Comparison of ENCODE assay signal across 27 mouse cellular contexts in the genomic region with DNA sequence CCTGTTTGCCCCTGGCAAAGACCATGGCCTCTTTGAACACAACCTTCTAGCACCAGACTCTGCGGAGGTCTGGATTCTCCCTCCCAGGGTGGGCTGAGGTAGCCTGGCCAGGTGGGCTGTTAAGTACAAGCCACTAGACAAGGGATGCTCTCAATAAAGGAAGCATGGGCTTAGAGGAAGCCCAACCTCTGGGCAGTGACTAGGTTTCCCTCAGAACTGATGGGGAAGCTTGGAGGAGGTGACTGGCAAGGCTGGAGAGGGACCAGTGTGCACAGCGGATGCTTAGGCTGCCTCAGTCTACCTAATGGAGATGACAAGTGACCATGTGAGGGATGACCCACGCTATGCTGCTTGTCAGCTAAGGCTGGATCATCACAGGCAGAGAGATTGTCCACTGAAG. TPM values are rescaled to one million over a fixed set of nuclear protein-coding genes. Genes with fewer than 3 reads are reported as not detected.
DNase-seq lines count a peak whose midpoint lies in the region; ATAC-seq and TF ChIP-seq lines count a peak whose summit lies in the region.
"Had no signal": no experiment of that assay in that cellular context is flagged by ENCODE, and none has a peak within 500 bp of the region (broad histone marks: within the 10 kb centered on the region; RNA-seq: fewer than 3 reads in every experiment).

No protein-coding gene starts in this region.

- H3K27me3 ChIP-seq in hindbrain, embryonic 10.5 days (ENCODE audit: insufficient read depth, poor library complexity, severe bottlenecking) = 0 out of 2 replicates have a peak, but pooled peaks cover 4% of the 10 kb centered on the region
- H3K27me3 ChIP-seq in hindbrain, embryonic 14.5 days (ENCODE audit: control insufficient read depth, insufficient read depth, low read length) = no peaks in the 10 kb centered on the region
- H3K27me3 ChIP-seq in kidney, adult 2 months (replicated peaks; ENCODE audit: control insufficient read depth, insufficient read depth, low read length) = no peaks in the 10 kb centered on the region
- H3K27me3 ChIP-seq in kidney, embryonic 14.5 days (ENCODE audit: control insufficient read depth, insufficient read depth, low read length) = no peaks in the 10 kb centered on the region
- no peaks in the 10 kb centered on the region for H3K27me3 ChIP-seq in embryonic facial prominence, embryonic 10.5 days (replicated peaks; ENCODE audit: low read depth, poor library complexity, severe bottlenecking)
- H3K27me3 ChIP-seq: embryonic facial prominence, embryonic 13.5 days; embryonic facial prominence, embryonic 15.5 days had no signal

- WGBS in hindbrain, embryonic 10.5 days = 80% methylated on average over 3 of the region's 3 CpGs
- WGBS in hindbrain, embryonic 14.5 days = 86% methylated on average over 3 of the region's 3 CpGs
- WGBS in kidney, adult 2 months = 75% methylated on average over 3 of the region's 3 CpGs
- WGBS in kidney, embryonic 14.5 days = 93% methylated on average over 3 of the region's 3 CpGs
- WGBS in embryonic facial prominence, embryonic 10.5 days = 83% methylated on average over 3 of the region's 3 CpGs

- DNase-seq in hindbrain, embryonic 10.5 days (ENCODE audit: low spot score) = no peak
- no peak for DNase-seq in hindbrain, embryonic 14.5 days (ENCODE audit: low spot score)
- DNase-seq in kidney, adult 2 months = peak; percentile 59
- no peak for DNase-seq in embryonic facial prominence, embryonic 10.5 days (ENCODE audit: low spot score)
- DNase-seq: adrenal gland, adult 8-10 months; adrenal gland, postnatal 14 days; adrenal gland, postnatal 36 days; B cell, adult 2 months; cerebellum, adult 11-12 months; cerebellum, adult 2 months; cerebellum, adult 9-10 months; cerebellum, postnatal 10 days; cerebellum, postnatal 25 days had no signal

- peak; percentile 44 for TF ChIP-seq POLR2A in kidney, adult 2 months (IDR thresholded peaks at IDR 0.05; ENCODE audit: low read depth, low read length)

- H3K4me2 ChIP-seq in hindbrain, embryonic 14.5 days (replicated peaks) = no peak overlapping the region
- H3K4me2 ChIP-seq in kidney, embryonic 14.5 days (replicated peaks; ENCODE audit: low read depth, low read length) = no peak overlapping the region
- H3K4me2 ChIP-seq: embryonic facial prominence, embryonic 13.5 days; embryonic facial prominence, embryonic 15.5 days; forebrain, embryonic 12.5 days had no signal

- H3K36me3 ChIP-seq in hindbrain, embryonic 10.5 days = no peaks in the 10 kb centered on the region
- H3K36me3 ChIP-seq in hindbrain, embryonic 14.5 days (replicated peaks; ENCODE audit: control insufficient read depth, insufficient read depth) = no peaks in the 10 kb centered on the region
- no peaks in the 10 kb centered on the region; the same call in 1 of the 2 replicates for H3K36me3 ChIP-seq in kidney, adult 2 months (ENCODE audit: control insufficient read depth, insufficient read depth, low read length)
- no peaks in the 10 kb centered on the region for H3K36me3 ChIP-seq in kidney, embryonic 14.5 days (ENCODE audit: control insufficient read depth, insufficient read depth, low read length)
- no peaks in the 10 kb centered on the region for H3K36me3 ChIP-seq in embryonic facial prominence, embryonic 10.5 days (replicated peaks)
- H3K36me3 ChIP-seq: embryonic facial prominence, embryonic 13.5 days; embryonic facial prominence, embryonic 15.5 days; forebrain, embryonic 10.5 days; forebrain, embryonic 12.5 days; G1E had no signal

- no peak overlapping the region for H3K4me3 ChIP-seq in hindbrain, embryonic 10.5 days
- no peak overlapping the region for H3K4me3 ChIP-seq in hindbrain, embryonic 14.5 days (replicated peaks; ENCODE audit: low read length)
- no peak overlapping the region for H3K4me3 ChIP-seq in kidney, adult 2 months (ENCODE audit: insufficient read depth, low read depth, low read length)
- no peak overlapping the region for H3K4me3 ChIP-seq in kidney, embryonic 14.5 days (ENCODE audit: low read length)
- H3K4me3 ChIP-seq in embryonic facial prominence, embryonic 10.5 days = no peak overlapping the region
- H3K4me3 ChIP-seq: embryonic facial prominence, embryonic 13.5 days; embryonic facial prominence, embryonic 15.5 days; erythroblast, embryonic 14.5 days; forebrain, embryonic 10.5 days; forebrain, embryonic 12.5 days had no signal

- TF ChIP-seq CTCF in kidney, adult 2 months (conservative IDR thresholded peaks at IDR 0.05; ENCODE audit: insufficient read depth, insufficient read length, low read depth, low read length) = no peak

- H3K4me1 ChIP-seq in hindbrain, embryonic 10.5 days (replicated peaks) = peaks cover 34% of the 10 kb centered on the region
- H3K4me1 ChIP-seq in hindbrain, embryonic 14.5 days (replicated peaks; ENCODE audit: control insufficient read depth, insufficient read depth, low read length) = no peaks in the 10 kb centered on the region
- H3K4me1 ChIP-seq in kidney, adult 2 months (ENCODE audit: control insufficient read depth, insufficient read depth, low read length) = peaks cover 8% of the 10 kb centered on the region
- peaks cover 18% of the 10 kb centered on the region for H3K4me1 ChIP-seq in kidney, embryonic 14.5 days (ENCODE audit: control insufficient read depth, insufficient read depth, low read length)
- peaks cover 33% of the 10 kb centered on the region for H3K4me1 ChIP-seq in embryonic facial prominence, embryonic 10.5 days
- H3K4me1 ChIP-seq: forebrain, embryonic 12.5 days had no signal

- peaks cover 5% of the 10 kb centered on the region for H3K9me3 ChIP-seq in hindbrain, embryonic 10.5 days
- H3K9me3 ChIP-seq in hindbrain, embryonic 14.5 days (ENCODE audit: control insufficient read depth, low read length) = no peaks in the 10 kb centered on the region
- H3K9me3 ChIP-seq in kidney, embryonic 14.5 days (ENCODE audit: control insufficient read depth, low read length) = 0 out of 2 replicates have a peak, but pooled peaks cover 3% of the 10 kb centered on the region
- H3K9me3 ChIP-seq in embryonic facial prominence, embryonic 10.5 days = peaks cover 6% of the 10 kb centered on the region; the same call in 1 of the 2 replicates
- H3K9me3 ChIP-seq: embryonic facial prominence, embryonic 13.5 days; embryonic facial prominence, embryonic 15.5 days; G1E had no signal

- no peak for ATAC-seq in hindbrain, embryonic 14.5 days (ENCODE audit: low FRiP score)
- ATAC-seq in kidney, embryonic 14.5 days (ENCODE audit: low FRiP score, low TSS enrichment) = no peak
- ATAC-seq: activated CD4-positive, CD25-positive, alpha-beta regulatory T cell, adult 4 months; CD4-positive, CD25-positive, alpha-beta regulatory T cell, adult 4 months; forebrain, embryonic 14.5 days; forebrain, embryonic 16.5 days; Patski had no signal

- H3K27ac ChIP-seq in hindbrain, embryonic 10.5 days = peak overlapping the region; percentile 45; the same call in 1 of the 2 replicates
- no peak overlapping the region for H3K27ac ChIP-seq in hindbrain, embryonic 14.5 days
- no peak overlapping the region for H3K27ac ChIP-seq in kidney, adult 2 months (ENCODE audit: insufficient read depth, low read depth, low read length)
- H3K27ac ChIP-seq in kidney, embryonic 14.5 days (ENCODE audit: low read depth, low read length) = no peak overlapping the region
- 0 out of 2 replicates have a peak overlapping the region, but pooled peaks have one; percentile 4 for H3K27ac ChIP-seq in embryonic facial prominence, embryonic 10.5 days (replicated peaks)
- H3K27ac ChIP-seq: embryonic facial prominence, embryonic 13.5 days; embryonic facial prominence, embryonic 15.5 days; forebrain, embryonic 10.5 days; forebrain, embryonic 12.5 days had no signal

- H3K9ac ChIP-seq in hindbrain, embryonic 14.5 days = no peak overlapping the region
- H3K9ac ChIP-seq in kidney, embryonic 14.5 days (ENCODE audit: low read depth, low read length) = no peak overlapping the region
- H3K9ac ChIP-seq: embryonic facial prominence, embryonic 13.5 days; embryonic facial prominence, embryonic 15.5 days; forebrain, embryonic 12.5 days had no signal

RNA-seq across cellular contexts. Expression of gene Tbx10, which starts 0.6 kb away (rescaled TPM):
- polyA plus RNA-seq in hindbrain, embryonic 10.5 days (2016; fragmentation: Nextera tagmentation; extraction: Ambion mirVana) = 0.88 and 2.6 TPM in 2 replicates
- 0.46 TPM in 2 replicates for polyA plus RNA-seq in hindbrain, embryonic 14.5 days (2014; fragmentation: Nextera tagmentation; extraction: Ambion mirVana)
- 0.31 and 0.75 TPM in 2 replicates for polyA plus RNA-seq in kidney, adult 2 months (2012; rRNA removed)
- 0.74 and 1.1 TPM in 2 replicates for polyA plus RNA-seq in kidney, embryonic 14.5 days (2014; fragmentation: Nextera tagmentation; extraction: Ambion mirVana)
- polyA plus RNA-seq in embryonic facial prominence, embryonic 10.5 days (2016; fragmentation: Nextera tagmentation; extraction: Ambion mirVana) = 0.21 and 1.0 TPM in 2 replicates
- polyA plus RNA-seq: activated CD4-positive, CD25-positive, alpha-beta regulatory T cell, adult 4 months; CD4-positive, CD25-positive, alpha-beta regulatory T cell, adult 4 months; cortical plate, adult 2 months; embryonic facial prominence, embryonic 11.5 days; embryonic facial prominence, embryonic 13.5 days; embryonic facial prominence, embryonic 15.5 days; erythroblast, embryonic 14.5 days; forebrain, embryonic 10.5 days; forebrain, embryonic 12.5 days; forebrain, embryonic 14.5 days; forebrain, embryonic 16.5 days; G1E had no signal

RNA-seq across cellular contexts. Expression of gene Acy3, which starts 5.6 kb away (rescaled TPM):
- 2.6 and 2.9 TPM in 2 replicates for polyA plus RNA-seq in hindbrain, embryonic 10.5 days (2016; fragmentation: Nextera tagmentation; extraction: Ambion mirVana)
- polyA plus RNA-seq in hindbrain, embryonic 14.5 days (2014; fragmentation: Nextera tagmentation; extraction: Ambion mirVana) = 2.1 and 3.6 TPM in 2 replicates
- polyA plus RNA-seq in kidney, adult 2 months (2012; rRNA removed) = 1,670 and 2,218 TPM in 2 replicates
- polyA plus RNA-seq in kidney, embryonic 14.5 days (2014; fragmentation: Nextera tagmentation; extraction: Ambion mirVana) = 22.4 and 26.3 TPM in 2 replicates
- 3.1 and 3.2 TPM in 2 replicates for polyA plus RNA-seq in embryonic facial prominence, embryonic 10.5 days (2016; fragmentation: Nextera tagmentation; extraction: Ambion mirVana)
- polyA plus RNA-seq: erythroblast, embryonic 14.5 days had no signal

RNA-seq across cellular contexts. Expression of gene Nudt8, which starts 8.4 kb away (rescaled TPM):
- polyA plus RNA-seq in hindbrain, embryonic 10.5 days (2016; fragmentation: Nextera tagmentation; extraction: Ambion mirVana) = 20.1 and 22.6 TPM in 2 replicates
- polyA plus RNA-seq in hindbrain, embryonic 14.5 days (2014; fragmentation: Nextera tagmentation; extraction: Ambion mirVana) = 23.5 TPM in 2 replicates
- polyA plus RNA-seq in kidney, adult 2 months (2012; rRNA removed) = 19.9 and 20.9 TPM in 2 replicates
- polyA plus RNA-seq in kidney, embryonic 14.5 days (2014; fragmentation: Nextera tagmentation; extraction: Ambion mirVana) = 37.6 and 38.5 TPM in 2 replicates
- polyA plus RNA-seq in embryonic facial prominence, embryonic 10.5 days (2016; fragmentation: Nextera tagmentation; extraction: Ambion mirVana) = 30.6 and 31.6 TPM in 2 replicates

RNA-seq across cellular contexts. Expression of gene Gm49405, which starts 8.5 kb away (rescaled TPM):
- polyA plus RNA-seq in hindbrain, embryonic 10.5 days (2016; fragmentation: Nextera tagmentation; extraction: Ambion mirVana) = 3.0 and 3.1 TPM in 2 replicates
- 2.7 and 3.4 TPM in 2 replicates for polyA plus RNA-seq in hindbrain, embryonic 14.5 days (2014; fragmentation: Nextera tagmentation; extraction: Ambion mirVana)
- 1.2 and 1.7 TPM in 2 replicates for polyA plus RNA-seq in kidney, adult 2 months (2012; rRNA removed)
- polyA plus RNA-seq in kidney, embryonic 14.5 days (2014; fragmentation: Nextera tagmentation; extraction: Ambion mirVana) = 2.5 and 2.7 TPM in 2 replicates
- polyA plus RNA-seq in embryonic facial prominence, embryonic 10.5 days (2016; fragmentation: Nextera tagmentation; extraction: Ambion mirVana) = 4.5 and 4.6 TPM in 2 replicates

RNA-seq across cellular contexts. Expression of gene Doc2g, which starts 11.1 kb away (rescaled TPM):
- polyA plus RNA-seq in hindbrain, embryonic 10.5 days (2016; fragmentation: Nextera tagmentation; extraction: Ambion mirVana) = 3.0 and 3.8 TPM in 2 replicates
- polyA plus RNA-seq in hindbrain, embryonic 14.5 days (2014; fragmentation: Nextera tagmentation; extraction: Ambion mirVana) = 4.1 and 5.0 TPM in 2 replicates
- 5.1 and 5.5 TPM in 2 replicates for polyA plus RNA-seq in kidney, adult 2 months (2012; rRNA removed)
- 4.5 and 5.8 TPM in 2 replicates for polyA plus RNA-seq in kidney, embryonic 14.5 days (2014; fragmentation: Nextera tagmentation; extraction: Ambion mirVana)
- 4.7 and 5.7 TPM in 2 replicates for polyA plus RNA-seq in embryonic facial prominence, embryonic 10.5 days (2016; fragmentation: Nextera tagmentation; extraction: Ambion mirVana)

Comparison
In these comparisons a context has a peak if more than half of its experiments do, and no peak if none do; other contexts are left out.
1. H3K27ac ChIP-seq: peak in hindbrain, embryonic 10.5 days (single experiment) and embryonic facial prominence, embryonic 10.5 days (single experiment); none in hindbrain, embryonic 14.5 days (single experiment), kidney, adult 2 months (single experiment) and kidney, embryonic 14.5 days (single experiment).
2. RNA of gene Acy3, which starts 5.6 kb away (polyA plus RNA-seq): 1,670 to 2,218 TPM in kidney, adult 2 months; 22.4 to 26.3 TPM in kidney, embryonic 14.5 days, 2.1 to 3.6 TPM in hindbrain, embryonic 14.5 days, 3.1 to 3.2 TPM in embryonic facial prominence, embryonic 10.5 days and 2.6 to 2.9 TPM in hindbrain, embryonic 10.5 days; every median in the first group is over 10 times any median in the second.